Mouse (Mus musculus) brain, embryonic 14.5 days (tissue): ENCODE measurements around the gene She. TPM values are rescaled to one million over a fixed set of nuclear protein-coding genes. Genes with fewer than 3 reads are reported as not detected.

Source experiments
- DNase-seq: peaks from one replicate; pipeline ENCODE4 v3.0.0-alpha.2; 2011; ENCODE audit warnings: low read depth
- CTCF ChIP-seq: fragments of 200-500 bp; IDR thresholded peaks from 2 replicates; pipeline ENCODE4 v1.5.1; 2012; ENCODE audit warnings: inconsistent platforms, mild to moderate bottlenecking, moderate library complexity, borderline replicate concordance; ENCODE audit not compliant: insufficient read depth, insufficient read length; ENCODE audit errors: extremely low read depth
- POLR2A ChIP-seq: fragments of 200-500 bp; IDR thresholded peaks from 2 replicates; pipeline ENCODE4 v1.6.1; 2012; ENCODE audit warnings: mild to moderate bottlenecking, inconsistent platforms, borderline replicate concordance; ENCODE audit not compliant: poor library complexity, insufficient read depth, insufficient read length, severe bottlenecking; ENCODE audit errors: extremely low read depth
- polyA plus RNA-seq: library from polyadenylated mRNA; depleted of rRNA; stranded (reverse); fragments of >200 nt; gene quantifications from 2 replicates; pipeline ENCODE4 v1.2.3, GENCODE M21; 2012; rRNA removed

She gene
- polyA plus RNA-seq, 1 experiment: 2.0 TPM

DNA sequence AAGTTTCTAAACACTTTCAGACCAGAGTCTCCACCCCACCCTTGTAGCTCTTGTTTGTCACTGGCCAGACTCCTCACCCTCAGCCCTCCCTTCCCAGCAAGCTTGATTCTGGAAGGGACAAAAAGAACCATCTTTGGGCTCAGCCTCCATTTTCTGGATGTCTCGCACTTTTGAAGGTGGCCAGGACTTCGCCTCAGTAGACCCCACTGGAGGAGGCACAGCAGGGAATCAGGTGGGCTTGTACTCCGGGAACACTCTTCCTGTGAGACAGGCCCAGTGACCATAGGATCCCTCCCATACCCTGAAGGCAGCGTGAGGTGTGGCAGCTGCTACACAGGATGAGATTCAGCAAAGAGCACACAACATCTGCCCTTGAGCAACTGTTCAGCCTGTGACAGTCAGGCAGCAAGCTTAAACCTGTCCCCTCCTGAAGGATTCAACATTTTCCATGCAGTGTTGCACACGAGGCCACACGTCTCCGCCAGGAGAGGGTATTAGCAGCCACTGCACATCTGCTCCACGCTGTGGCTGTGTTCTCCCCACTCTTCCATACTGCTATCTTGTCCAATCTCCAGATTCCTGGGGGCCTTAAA lies 66.1 kb downstream of the She start:
- peak; percentile 23 for DNase-seq
- TF ChIP-seq CTCF: no peak
- no peak for TF ChIP-seq POLR2A

GRCm38 (mm10) chr3:89898011-89898410 lies 66.8 kb downstream of the She start:
- TF ChIP-seq POLR2A (no peak), CTCF (no peak)

GRCm38 (mm10) chr3:89898870-89899510 lies 67.8 kb downstream of the She start:
- DNase-seq: no peak

More at GRCm38 (mm10) chr3:89898011-89898410, 66.8 kb downstream of the She start:
- DNase-seq: no peak

GRCm38 (mm10) chr3:89899511-89899908 lies 68.3 kb downstream of the She start:
- no peak for TF ChIP-seq POLR2A
- no peak for TF ChIP-seq CTCF
- no peak for DNase-seq

More at GRCm38 (mm10) chr3:89898870-89899510, 67.8 kb downstream of the She start:
- no peak for TF ChIP-seq POLR2A
- TF ChIP-seq CTCF: no peak

DNA sequence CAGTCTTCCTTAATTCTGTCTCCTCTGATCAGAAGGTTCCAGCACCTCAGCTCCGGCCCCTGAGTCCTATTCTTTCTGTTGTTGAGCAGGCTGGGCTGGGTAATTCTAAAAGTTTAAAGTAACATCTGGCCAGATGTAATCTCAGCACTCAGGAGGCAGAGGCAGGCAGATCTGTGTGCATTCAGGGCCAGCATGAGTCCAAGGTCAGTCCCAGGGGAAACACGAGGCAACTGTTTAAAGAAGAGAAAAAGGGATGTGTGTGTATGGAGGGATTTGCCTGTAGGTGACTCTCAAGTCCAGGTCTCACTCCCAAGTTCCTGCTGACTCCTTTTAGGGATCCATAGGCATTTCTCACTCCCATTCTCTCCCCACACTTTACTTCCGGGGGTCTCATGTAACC lies 76.7 kb downstream of the She start:
- no peak for DNase-seq
- TF ChIP-seq CTCF: no peak
- TF ChIP-seq POLR2A: no peak

Other genes starting within 250 kb of the She start
- 72.0 and 78.2 TPM in 2 replicates for gene Adar, start 116.3 kb upstream of the She start, polyA plus RNA-seq
- gene Chrnb2, start 66.7 kb upstream of the She start, polyA plus RNA-seq: 50.3 and 53.7 TPM in 2 replicates
- gene Ube2q1, start 57.8 kb upstream of the She start, polyA plus RNA-seq: 45.1 and 61.2 TPM in 2 replicates
- 0.45 and 0.93 TPM in 2 replicates for gene Il6ra, start 81.8 kb downstream of the She start, polyA plus RNA-seq
- 71.0 and 80.8 TPM in 2 replicates for gene Atp8b2, start 132.1 kb downstream of the She start, polyA plus RNA-seq
- gene Hax1, start 167.4 kb downstream of the She start, polyA plus RNA-seq: 93.7 and 115 TPM in 2 replicates
- 93.7 and 97.7 TPM in 2 replicates for gene 4933434E20Rik, start 220.3 kb downstream of the She start, polyA plus RNA-seq
- gene Ubap2l, start 221.3 kb downstream of the She start, polyA plus RNA-seq: 155 and 184 TPM in 2 replicates
- 205 and 222 TPM in 2 replicates for gene Tpm3, start 241.3 kb downstream of the She start, polyA plus RNA-seq